Mouse (Mus musculus) heart, postnatal 14 days (tissue): ENCODE results near the gene Itpr3. TPM values are rescaled to one million over a fixed set of nuclear protein-coding genes. Genes with fewer than 3 reads are reported as not detected.

Experiments used
- DNase-seq, 2 experiments: peaks; one replicate each; pipeline ENCODE4 v3.0.0; 2021 to 2022
- intact Hi-C: fragments of 180-260 bp; cut with DNase I; formaldehyde crosslinking; loops from one replicate; pipeline ENCODE4 v1.15.1; 2025
- total RNA-seq, 2 experiments: library from RNA; stranded (reverse); gene quantifications; 2 replicates each; pipeline ENCODE4 v1.2.3; 2021

Itpr3 gene
- total RNA-seq, 2 experiments from 2014 or later = 7.2 to 7.7 TPM

- intact Hi-C loops = loop anchor here (10.0 kb wide), 1 partner anchor 385 kb away; no protein-coding TSS in a partner anchor
- no peak for DNase-seq
Observed at GRCm38 (mm10) chr17:27130246-27130645, 73.1 kb downstream of the Itpr3 start.

DNA sequence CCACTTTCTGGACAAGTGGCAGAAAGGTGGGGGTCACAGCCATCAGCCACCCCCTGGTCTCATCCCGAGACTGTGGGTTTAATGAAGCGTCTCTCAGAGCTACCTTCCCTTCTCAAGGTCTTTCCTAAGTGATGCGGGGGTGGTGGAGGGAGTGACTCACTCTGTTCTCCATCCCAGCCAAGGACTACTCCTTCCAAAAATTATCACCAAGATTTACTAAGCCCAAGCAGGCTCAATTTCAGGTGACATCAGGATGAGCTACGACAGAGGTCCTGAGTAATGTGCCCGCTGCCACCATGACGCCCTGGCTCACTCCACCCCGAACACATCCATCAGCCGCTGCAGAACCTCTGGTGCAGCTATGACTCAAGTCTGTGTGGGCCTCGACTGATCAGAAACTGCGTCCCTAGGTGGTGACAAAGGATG is 74.1 kb downstream of the Itpr3 start:
- no peak for DNase-seq
- intact Hi-C loops = loop anchor here (10.0 kb wide), 1 partner anchor 384 kb away; no protein-coding TSS in a partner anchor

GRCm38 (mm10) chr17:27132238-27132637 is 75.1 kb downstream of the Itpr3 start:
- intact Hi-C loops = loop anchor here (10.0 kb wide), 1 partner anchor 383 kb away; no protein-coding TSS in a partner anchor
- DNase-seq = no peak

- peak; percentile 99 for DNase-seq
- intact Hi-C loops = loop anchor here (10.0 kb wide), 1 partner anchor 381 kb away; no protein-coding TSS in a partner anchor
Observed at GRCm38 (mm10) chr17:27133551-27134141, 76.5 kb downstream of the Itpr3 start, which contains the start of gene Uqcc2. Gene Uqcc2, minus strand, starts transcription at chr17:27133916.

GRCm38 (mm10) chr17:27134187-27134586 is 77.1 kb downstream of the Itpr3 start:
- DNase-seq = no peak
- intact Hi-C loops = loop anchor here (10.0 kb wide), 1 partner anchor 381 kb away; no protein-coding TSS in a partner anchor

- intact Hi-C loops = loop anchor here (10.0 kb wide), 1 partner anchor 380 kb away; no protein-coding TSS in a partner anchor
- no peak for DNase-seq
Observed at GRCm38 (mm10) chr17:27134715-27135114, 77.6 kb downstream of the Itpr3 start.

- no peak for DNase-seq
- intact Hi-C loops = loop anchor here (10.0 kb wide), 1 partner anchor 376 kb away; no protein-coding TSS in a partner anchor
Observed at GRCm38 (mm10) chr17:27138396-27138795, 81.3 kb downstream of the Itpr3 start.

DNA sequence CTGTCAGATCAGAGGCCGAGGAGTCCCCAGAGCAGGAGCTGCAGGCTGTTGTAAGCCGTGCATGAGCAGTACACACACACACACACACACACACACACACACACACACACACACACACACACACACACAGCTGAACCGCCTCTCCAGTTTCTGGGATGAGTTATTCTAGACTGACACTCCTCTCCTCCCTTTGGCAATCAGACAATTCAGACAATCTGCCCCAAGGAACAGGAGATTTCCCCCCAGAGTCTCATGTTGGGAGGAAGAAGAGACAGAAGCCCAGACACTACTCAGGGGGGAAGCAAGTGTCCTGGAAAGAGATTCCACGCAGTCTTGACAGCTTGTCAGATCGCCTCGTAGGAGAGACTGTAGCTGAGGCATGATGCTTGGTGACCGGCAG is 82.2 kb downstream of the Itpr3 start:
- intact Hi-C loops = loop anchor here (10.0 kb wide), 1 partner anchor 375 kb away; no protein-coding TSS in a partner anchor

DNA sequence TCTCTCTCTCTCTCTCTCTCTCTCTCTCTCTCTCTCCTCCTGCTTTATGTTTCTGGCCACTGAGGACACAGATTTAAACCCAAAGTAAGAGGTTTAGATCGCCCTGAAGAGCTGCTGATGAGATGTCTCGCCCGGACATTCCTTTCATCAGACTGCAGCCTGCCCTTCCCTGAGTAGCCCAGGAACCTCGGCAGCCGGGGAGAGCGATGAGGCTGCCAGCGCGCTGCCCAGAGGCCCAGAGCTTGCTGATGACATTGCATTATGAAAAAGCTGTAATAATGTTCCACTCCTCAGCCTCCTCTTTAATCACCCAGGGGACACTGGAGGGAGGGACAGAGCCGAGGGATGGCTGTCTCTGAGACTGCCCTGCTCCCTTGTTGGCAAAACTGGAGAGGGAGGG is 83.2 kb downstream of the Itpr3 start:
- DNase-seq = no peak
- intact Hi-C loops = no loop called here

More for the DNA sequence above, 82.2 kb downstream of the Itpr3 start:
- DNase-seq = no peak

- intact Hi-C loops = no loop called here
- DNase-seq = peak in 1 of 2 experiments; percentile 42
Observed at GRCm38 (mm10) chr17:27141971-27142450, 84.9 kb downstream of the Itpr3 start.

GRCm38 (mm10) chr17:27144152-27144551 is 87.0 kb downstream of the Itpr3 start:
- no peak for DNase-seq
- intact Hi-C loops = no loop called here

GRCm38 (mm10) chr17:27146323-27146923 is 89.3 kb downstream of the Itpr3 start:
- intact Hi-C loops = no loop called here
- DNase-seq = no peak

DNA sequence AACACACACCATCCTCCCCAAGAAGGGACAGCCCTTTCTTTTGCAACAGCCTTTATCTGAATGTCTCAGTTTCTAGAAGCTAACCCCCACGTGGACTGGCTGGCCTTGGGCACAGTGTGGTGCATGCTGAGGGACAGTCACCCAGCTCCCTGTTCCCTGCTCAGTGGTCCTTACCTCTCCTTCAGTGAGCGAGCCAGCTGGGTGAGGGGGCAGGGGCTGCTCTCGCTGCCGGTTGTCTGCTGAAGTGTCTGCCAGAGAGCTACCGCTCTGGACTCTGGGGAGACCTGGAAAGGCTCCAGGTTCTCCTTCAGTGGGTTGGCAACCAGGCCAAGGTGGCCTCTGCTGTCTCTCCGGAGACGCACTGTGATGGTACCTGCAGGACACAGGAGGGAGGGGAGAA is 93.8 kb downstream of the Itpr3 start:
- intact Hi-C loops = no loop called here
- no peak for DNase-seq

DNA sequence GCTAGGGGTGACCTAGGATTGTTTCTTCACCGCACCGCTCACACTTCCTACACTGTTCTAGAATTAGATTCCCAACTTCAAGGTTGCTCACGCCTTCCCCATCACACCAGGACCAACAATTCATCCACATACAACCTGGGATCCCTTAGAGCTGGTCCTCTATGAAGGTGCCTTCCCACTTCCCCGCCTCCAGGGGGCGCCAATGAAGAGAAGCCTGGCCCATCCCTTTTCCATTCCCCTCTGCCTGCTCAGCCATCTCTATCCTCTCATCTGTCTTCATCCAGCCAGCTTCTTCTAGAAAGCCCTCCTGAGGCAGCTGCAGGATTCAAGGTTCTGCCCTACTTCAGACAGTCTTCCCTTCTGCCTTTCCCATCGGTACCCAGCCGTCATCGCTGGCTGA is 94.3 kb downstream of the Itpr3 start:
- DNase-seq = peak in 1 of 2 experiments; percentile 57
- intact Hi-C loops = no loop called here

- intact Hi-C loops = no loop called here
- no peak for DNase-seq
Observed at GRCm38 (mm10) chr17:27152976-27153723, 96.0 kb downstream of the Itpr3 start.

DNA sequence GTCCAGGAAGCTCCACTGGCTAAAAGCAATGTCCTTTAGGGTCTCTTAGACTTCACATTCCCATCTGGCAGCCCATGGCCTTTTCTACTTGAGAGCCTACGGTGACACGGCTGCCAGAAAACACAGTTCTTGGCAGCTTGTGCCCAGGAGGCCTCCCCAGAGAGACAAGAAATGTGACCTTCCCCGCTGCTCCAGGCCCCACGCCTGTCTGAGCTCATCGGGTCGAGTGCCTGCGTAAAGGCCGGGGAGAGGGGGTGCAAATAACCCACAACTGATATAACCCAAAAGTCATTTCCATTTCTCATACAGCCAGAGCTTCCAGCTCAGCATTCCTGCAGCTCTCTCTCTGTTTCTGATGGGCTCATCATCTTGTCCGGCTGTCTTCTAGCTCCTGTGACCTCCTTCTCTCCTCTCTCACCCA is 96.7 kb downstream of the Itpr3 start:
- DNase-seq = peak; percentile 64 to 74
- intact Hi-C loops = no loop called here

GRCm38 (mm10) chr17:27154256-27154655 is 97.2 kb downstream of the Itpr3 start:
- intact Hi-C loops = no loop called here
- peak; percentile 58 to 72 for DNase-seq

DNA sequence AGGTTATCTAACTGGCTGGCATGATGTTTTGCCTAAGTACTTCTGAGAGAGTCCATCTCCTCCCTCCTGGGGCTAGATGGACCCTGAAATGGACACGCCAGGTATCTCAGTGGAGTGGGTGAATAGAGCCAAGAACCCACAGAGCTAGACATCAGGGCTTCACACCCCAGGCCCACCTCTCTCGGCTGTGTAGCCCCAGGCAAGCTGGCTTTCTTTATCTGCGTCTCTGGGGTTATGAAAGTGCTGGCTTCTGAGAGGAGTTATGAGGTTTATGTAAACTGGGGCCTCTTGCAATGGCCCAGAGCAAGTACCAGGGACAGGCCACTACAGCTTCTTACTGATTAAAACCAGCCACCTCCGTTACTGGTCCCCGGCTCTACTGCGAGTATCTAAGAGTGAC is 97.8 kb downstream of the Itpr3 start:
- no peak for DNase-seq
- intact Hi-C loops = no loop called here

DNA sequence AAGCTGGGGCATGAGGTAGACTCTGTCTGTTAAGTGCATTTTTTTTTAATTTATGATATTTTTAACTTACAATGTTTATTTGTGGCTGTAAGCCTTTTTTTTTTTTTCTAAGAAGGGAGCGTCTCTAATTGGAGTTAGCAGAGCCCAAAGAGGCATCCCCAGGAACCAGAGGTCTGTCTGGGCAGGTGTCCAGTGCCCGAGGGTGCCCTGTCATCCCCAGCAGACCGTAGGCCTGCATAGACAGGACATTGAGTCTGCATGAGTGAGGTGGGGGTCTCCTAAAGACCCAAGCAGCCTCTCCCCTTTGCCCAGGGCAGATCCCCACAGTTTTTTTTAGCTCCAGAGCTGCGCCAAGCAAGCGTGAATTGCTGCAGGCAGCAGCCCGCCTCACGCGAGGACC is 98.6 kb downstream of the Itpr3 start:
- intact Hi-C loops = no loop called here

GRCm38 (mm10) chr17:27158439-27158838 is 101.3 kb downstream of the Itpr3 start:
- peak in 1 of 2 experiments; percentile 45 for DNase-seq
- intact Hi-C loops = no loop called here

More for the DNA sequence above, 98.6 kb downstream of the Itpr3 start:
- no peak for DNase-seq

GRCm38 (mm10) chr17:27159169-27159568 is 102.1 kb downstream of the Itpr3 start:
- intact Hi-C loops = no loop called here

More at GRCm38 (mm10) chr17:27159169-27159568, 102.1 kb downstream of the Itpr3 start:
- no peak for DNase-seq
